Mouse (Mus musculus): Measurements from ENCODE around the gene Ccng1.
A peak's percentile ranks its signal among the peaks of the same experiment; 100 is the strongest.
"Not testable (repeated sequence)": the region's sequence is repeated elsewhere in the genome, so short reads cannot be mapped to it uniquely, and the experiment has no call there.

Ccng1 gene

DNA sequence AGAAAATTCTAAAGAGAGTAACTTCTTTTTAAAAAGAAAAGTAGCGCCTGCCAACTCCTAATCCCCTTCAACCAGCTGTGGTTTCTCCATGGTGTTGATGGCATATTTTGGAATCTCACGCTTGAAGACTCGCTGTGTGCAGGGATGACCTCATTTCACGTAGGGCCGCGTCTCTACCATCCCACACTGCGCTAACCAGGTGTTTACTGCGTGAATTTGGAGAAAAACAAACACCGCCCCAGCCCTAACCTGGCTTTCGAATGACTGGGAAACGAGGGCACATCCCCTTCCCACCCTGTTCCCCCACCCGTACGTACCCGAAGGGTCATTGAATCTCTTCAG, 22.1 kb downstream of the Ccng1 start:
- no peak for DNase-seq (ENCODE audit: low spot score in 2 of 2)

DNA sequence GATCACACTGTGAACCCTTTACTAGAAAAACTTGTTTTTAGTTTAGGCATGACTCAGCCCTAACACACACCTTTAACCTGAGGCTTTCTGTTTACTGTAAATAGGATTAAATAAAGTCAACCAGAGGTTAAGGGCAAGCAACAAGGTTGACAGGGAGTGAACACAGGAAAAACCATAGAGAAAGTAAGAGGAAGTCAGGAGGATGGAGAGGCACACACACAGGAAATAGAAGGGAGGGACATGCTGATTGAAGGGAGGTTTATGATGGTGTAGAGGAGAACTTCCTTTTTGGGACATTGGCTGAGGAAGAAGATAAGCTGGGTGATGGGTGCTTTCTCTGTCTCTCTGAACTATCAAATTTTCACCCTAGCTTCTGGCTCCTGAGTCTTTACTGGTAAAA, 36.8 kb downstream of the Ccng1 start:
- DNase-seq (ENCODE audit: low spot score in 2 of 2), result no peak

DNA sequence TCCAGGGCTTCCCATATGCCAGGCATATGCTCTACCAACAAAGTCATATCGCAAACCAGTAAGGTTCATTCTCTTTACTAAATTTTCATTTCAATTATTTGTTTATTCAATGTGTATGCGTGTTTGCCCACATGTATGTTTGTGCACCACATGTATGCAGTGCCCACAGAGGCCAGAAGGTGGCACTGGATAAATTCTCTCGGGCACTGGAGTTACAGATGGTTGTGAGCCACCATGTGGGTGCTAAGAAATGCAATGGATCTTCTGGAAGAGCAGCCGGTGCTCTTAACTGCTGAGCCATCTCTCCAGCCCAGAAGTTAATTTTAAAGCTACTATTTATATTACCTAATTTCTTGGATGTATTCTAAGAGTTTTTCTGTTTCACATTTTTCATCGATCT, 39.6 kb downstream of the Ccng1 start:
- DNase-seq (ENCODE audit: low spot score in 2 of 2), result peak in 1 of 2 experiments; percentile 8

DNA sequence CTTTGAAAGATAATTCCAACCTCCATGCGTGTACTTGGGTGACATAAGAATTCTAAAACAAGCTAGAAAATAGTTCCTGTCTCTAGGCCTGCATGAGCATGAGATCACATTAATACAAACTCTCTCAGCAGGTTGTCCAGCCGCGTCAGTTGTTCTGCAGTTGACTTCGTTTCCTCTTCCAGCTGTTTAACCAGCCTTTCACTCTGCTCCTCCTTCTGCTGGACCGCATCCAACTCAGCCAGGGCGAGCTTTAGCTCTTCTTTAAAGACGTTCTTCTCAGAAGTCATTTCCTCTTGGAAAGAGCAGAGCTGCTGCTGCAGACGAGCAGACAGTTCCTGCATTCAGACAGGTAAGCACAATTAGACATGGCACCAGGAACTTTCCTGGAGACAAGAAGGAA, 41.3 kb downstream of the Ccng1 start:
- no peak for DNase-seq (ENCODE audit: low spot score in 2 of 2)

DNA sequence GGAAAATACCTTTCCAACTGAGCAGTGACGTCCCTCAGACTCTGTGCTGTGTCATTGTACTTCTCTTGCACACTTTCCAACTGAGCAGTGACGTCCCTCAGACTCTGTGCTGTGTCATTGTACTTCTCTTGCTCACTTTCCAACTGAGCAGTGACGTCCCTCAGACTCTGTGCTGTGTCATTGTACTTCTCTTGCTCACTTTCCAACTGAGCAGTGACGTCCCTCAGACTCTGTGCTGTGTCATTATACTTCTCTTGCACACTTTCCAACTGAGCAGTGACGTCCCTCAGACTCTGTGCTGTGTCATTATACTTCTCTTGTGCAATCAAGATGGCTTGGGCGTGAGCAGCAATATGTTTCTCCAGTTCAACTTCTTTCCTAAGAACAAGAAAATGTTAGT, 45.2 kb downstream of the Ccng1 start:
- not testable (repeated sequence) for DNase-seq (ENCODE audit: low spot score in 2 of 2)

Data from right cerebral cortex, adult 2 months (tissue).